Mouse (Mus musculus) T-helper 1 cell (primary cell): Measurements from ENCODE around the gene M1ap.

ENCODE experiments used
- in situ Hi-C: fragments of 300-600 bp; cut with MboI, MseI; formaldehyde crosslinking; loops from one replicate; pipeline ENCODE4 v1.15.1; 2025; ENCODE audit warnings: high pct_unique_total_duplicates

M1ap gene

DNA sequence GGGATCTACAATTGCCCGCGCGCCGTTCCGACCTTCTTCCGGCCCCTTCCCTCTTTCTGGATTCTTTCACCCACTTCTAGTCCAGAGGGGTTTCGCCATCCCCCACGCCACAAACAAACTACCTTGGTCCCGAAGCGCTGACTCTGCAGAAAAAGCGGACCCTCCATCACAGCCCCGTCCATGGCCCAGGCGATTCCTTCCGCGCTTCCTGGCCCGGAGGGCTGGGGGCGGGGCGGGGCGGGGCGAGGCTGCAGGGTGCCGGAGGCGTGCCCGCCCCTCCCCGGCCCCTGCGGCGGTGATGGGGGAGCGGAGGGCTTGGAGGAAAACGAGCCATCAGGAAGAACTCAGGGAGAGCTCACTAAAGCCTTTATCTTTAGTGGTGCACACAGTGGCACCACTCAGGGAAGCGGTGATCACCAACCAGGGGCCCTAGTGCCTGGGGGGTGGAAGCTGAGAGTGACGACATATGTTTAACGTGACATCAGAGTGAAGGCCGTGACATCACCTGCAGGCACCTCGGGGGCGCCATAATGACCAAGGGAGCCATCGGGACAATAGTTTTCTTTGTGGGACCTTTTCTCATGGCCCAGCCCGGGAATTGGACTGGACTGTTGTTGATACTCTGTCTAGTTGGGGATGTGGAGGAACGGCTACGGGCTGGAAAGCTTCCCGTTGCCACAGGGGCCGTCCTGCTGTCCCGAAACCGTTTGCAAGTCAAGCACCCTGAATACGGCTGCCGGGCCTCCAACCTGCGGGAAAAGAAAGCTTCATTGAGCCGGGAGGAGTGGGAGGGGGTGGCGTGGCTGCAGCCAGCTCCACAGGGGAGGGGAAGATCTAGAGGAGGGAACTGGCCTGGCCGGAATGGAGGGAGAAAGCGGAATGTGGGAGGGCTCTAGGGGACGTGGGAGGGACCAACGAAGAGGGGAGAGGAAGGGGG is 86.8 kb downstream of the M1ap start, which contains the start of the genes Dok1 and Loxl3:
Gene Dok1 (minus strand): TSS at position 223 of the 937 bp plus-strand sequence.
Gene Loxl3 (plus strand): TSS at position 925 of the 937 bp plus-strand sequence.
- in situ Hi-C loops, result no loop called here

DNA sequence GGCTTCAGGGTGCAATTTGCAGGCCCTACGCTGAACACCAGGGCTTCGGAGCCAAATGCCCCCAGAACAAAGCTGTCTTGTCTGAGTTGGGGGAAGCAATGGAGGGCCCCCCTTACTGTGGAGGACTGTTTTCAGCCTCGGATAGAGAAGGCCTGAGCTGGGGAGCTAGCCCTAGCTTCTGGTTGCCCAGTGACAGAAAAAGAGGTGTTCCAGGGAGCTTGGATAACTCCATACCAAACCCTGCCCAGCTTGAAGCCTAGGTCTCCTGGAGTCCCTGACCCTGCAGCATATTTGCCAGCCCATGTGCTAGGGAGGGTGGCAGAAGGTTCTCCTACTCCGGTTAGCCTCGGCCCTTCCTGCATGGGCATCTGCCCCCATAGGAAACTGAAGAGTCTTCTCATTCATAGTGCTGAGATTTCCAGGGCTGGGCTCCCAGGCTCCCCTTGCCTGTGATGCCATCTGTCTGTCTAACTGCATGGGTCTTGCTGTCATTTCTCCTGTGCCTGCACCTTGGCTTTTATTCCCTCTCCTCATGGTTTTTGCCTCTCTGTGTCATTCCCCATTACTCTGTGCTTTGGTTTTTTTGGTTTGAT is 87.9 kb downstream of the M1ap start:
- in situ Hi-C loops, result no loop called here

DNA sequence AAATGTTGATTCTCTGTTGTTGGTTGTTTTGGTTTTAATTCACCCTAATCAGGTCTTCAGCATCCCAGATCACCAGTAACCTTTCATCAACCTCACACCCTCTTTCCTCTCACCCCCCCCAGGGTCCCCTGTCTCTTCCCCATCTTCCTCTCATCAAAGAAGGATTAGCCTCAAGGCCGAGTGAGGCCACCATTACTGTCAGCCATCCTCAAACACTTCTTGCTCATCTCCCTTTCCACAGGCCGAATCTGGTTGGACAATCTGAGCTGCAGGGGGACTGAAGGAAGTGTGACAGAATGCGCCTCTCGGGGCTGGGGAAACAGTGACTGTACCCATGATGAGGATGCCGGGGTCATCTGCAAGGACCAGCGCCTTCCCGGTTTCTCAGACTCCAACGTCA is 90.5 kb downstream of the M1ap start:
- in situ Hi-C loops, result no loop called here

DNA sequence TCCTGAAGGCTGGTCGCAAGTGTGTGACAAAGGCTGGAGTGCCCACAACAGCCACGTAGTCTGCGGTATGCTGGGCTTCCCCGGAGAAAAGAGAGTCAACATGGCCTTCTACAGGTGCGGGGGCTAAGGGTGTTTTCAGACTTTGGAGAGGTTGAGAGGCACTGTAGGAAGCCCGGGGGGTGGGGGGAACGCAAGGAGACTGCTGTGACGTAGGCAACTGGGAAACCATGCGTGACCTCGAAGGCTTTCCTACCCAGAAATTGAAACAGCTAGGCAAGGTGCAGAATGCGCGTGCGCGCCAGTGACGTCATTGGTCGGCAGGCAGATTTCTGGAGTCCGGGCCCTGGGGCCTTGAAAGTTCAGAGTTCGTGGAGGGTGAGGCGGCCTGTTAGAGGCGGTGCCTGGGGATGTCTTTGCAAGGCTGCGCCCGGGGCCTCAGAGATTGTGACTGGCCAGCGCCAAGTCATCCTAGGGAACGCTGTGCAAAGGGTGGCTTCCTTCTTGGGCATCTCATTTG is 91.9 kb downstream of the M1ap start:
- in situ Hi-C loops, result no loop called here

DNA sequence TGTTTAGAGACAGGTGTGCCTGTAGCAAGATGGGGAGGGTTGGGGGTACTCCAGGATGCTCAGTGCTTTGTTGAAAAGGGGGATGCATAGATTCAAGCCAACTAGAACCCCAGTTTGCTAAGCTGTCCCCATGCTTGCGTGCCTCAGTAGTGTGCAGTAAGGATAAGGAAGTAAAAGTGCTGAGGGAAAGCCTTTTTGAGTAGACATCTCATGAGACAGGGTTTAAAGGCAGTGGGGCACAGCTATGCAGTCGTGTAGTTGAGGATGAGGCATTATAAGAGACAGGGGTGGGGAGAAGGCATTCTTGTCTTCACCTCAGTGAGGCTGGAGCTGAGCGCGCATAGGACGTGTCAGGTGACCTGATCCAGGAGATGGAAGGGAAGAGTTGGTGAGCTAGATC is 93.9 kb downstream of the M1ap start:
- in situ Hi-C loops, result no loop called here

DNA sequence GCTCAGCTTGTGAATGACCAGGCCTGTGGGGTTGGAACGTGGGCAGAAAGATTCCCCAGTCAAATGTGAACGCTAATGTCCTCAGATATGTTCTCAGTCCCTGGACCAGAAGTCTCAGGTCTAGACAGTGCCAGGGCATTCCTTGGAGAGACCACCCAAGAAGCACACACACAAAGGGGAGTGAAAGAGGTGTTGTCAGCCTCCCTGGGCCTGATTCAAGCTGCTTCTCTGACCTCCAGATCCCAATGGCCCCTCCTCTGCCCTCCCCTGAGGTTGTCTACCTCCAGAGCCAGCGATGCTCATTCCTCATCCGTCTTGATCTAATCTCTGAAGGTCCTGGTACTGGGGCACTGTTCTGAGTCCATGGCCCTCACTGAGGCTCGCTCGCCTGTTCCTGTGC is 96.9 kb downstream of the M1ap start:
- in situ Hi-C loops, result no loop called here

DNA sequence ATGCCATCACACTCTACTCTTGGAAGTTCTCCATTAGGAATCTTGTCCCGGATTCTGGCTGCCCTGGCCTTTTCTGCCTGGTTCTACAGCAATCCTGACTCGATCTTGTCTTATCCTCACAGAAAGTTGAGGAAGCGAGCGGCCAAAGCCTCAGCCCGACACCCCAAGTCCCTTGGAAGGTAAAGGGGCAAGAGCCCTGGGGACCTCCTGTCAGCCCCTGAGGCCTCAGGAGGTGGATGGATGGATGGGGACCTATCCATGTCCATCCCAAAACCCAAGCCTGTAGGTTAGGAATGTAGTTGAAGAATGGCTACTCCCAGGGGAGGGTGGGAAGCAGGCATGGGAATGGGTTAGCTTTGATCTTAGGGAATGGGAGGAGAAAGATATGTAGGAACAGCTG is 97.3 kb downstream of the M1ap start:
- in situ Hi-C loops, result no loop called here

DNA sequence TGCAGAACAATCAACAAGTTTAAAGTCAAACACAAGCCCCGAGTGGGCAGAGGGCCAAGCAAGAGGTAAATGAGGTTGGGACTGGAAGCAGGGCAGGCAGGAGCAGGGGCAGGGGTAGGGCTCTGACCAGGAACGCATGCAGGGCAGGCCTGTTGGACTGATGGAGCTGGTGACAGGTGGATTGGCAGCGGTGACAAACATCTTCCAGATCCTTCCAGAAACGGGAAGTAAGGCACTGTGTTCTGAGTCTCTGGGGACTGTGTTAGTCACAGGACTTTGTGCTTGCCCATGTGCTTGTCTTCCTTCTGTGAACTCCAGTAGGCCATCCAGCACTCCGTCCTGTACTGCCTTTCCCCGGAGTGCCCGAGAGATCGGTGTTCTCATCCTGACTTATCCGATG is 98.0 kb downstream of the M1ap start:
- in situ Hi-C loops, result no loop called here

DNA sequence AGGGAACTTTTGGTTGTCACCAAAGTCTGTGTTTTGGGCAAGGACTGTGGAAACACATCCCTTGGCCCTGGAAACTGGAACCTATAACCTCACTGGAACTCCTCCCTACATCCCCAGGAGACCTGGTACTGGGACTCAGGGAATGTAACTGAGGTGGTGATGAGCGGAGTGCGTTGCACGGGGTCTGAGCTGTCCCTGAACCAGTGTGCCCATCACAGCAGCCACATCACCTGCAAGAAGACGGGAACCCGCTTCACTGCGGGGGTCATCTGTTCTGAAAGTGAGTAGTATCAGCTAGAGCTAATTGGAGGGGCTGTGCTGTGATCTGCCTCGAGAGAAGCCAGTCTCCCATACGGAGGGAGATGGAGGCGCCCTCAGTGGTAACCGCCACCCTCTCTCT is 102.7 kb downstream of the M1ap start:
- in situ Hi-C loops, result no loop called here

DNA sequence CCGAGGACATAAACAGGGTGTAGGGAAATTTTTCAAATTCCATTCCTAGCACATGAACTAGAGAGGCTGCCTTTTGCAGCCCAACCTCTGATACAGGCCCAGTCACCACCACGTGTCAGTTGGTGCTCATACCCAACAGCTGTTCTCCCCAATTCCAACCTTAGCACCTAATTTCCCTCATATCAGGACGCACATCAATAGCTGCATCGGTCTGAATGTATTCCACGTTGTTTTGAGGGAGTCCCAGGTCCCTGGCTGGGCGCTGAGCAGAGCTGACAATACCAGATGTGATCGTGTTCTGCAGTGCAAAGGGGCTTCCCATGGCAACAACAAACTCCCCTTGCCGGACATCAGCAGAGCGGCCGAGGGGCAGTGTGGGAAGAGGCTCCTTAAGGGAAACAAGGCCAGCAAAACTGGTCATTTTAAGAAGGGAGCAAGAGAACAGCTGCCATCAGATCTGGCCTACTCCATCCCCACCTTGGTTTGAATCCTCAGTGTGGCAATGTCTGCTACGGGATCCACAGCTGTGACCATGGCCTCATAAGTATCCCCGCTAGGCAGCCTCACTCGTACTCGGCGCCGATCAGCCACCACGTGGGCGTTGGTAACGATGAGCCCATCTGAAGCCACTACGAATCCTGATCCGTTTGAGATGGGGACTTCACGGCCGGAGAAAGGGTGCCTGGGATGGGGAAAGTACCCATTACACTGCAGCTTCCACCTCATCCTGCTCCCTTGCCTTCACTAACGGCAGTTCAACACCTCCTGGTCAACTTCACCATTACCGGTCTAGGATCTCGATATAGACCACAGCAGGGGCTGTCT is 106.6 kb downstream of the M1ap start:
- in situ Hi-C loops, result no loop called here

DNA sequence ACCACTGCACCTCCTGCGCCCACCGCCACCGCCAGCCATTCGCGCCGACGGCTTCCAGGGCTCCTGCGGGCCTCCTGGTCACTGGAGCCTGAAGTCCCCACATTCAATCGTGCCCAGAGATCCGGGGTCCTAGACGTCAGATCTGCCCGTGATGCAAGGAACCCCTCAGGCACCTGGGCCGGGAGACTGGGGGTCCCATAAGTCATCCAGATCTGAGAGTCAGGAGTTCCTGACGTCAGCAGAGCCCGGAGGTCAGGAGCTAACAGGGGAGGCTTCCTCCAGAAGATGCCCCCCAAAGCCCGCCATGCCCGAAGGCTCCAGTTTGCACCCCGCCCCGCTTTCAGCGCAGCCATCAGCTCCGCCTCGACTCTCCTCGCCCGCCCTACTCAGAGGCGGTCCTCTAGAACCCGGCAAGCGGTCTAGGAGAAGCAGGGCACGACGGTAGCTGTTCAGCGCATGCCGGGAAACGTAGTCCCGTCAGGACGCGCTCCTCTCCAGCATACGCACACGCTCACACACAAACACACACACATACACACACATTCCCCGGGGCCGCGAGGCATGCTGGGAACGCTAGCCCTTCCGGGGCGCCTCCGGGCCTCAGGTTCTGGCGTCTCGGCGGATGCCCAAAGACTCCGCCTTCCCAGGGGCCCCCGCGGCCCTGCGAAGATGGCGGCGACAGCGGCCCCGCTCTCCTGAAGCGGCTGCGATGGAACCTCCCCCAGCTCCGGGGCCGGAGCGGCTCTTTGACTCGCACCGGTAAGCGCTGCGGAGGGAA is 107.6 kb downstream of the M1ap start, which contains the start of gene Aup1:
Gene Aup1 (plus strand): TSS at position 448 of the 778 bp plus-strand sequence.
- in situ Hi-C loops, result no loop called here

DNA sequence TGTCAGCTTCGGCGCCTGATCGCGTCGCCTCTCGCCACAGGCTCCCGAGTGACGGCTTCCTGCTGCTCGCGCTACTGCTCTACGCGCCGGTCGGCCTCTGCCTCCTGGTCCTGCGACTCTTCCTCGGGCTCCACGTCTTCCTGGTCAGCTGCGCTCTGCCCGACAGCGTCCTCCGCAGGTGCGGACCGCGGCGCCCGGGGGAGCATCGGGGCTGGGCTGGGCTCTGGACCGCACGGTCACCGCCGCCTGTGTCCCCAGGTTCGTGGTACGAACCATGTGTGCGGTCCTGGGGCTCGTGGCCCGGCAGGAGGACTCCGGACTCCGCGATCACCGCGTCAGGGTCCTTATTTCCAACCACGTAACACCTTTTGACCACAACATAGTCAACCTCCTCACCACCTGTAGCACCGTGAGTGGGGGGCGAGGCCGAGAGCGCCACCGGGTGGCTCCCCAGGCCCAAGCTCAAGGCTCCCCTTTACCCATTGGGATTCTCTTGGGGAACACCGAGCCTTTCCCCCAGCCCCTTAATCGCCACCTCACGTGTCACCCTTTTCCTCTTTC is 108.2 kb downstream of the M1ap start, which contains the start of gene Htra2:
Gene Htra2 (minus strand): TSS at position 403 of the 561 bp plus-strand sequence.
- in situ Hi-C loops, result no loop called here

DNA sequence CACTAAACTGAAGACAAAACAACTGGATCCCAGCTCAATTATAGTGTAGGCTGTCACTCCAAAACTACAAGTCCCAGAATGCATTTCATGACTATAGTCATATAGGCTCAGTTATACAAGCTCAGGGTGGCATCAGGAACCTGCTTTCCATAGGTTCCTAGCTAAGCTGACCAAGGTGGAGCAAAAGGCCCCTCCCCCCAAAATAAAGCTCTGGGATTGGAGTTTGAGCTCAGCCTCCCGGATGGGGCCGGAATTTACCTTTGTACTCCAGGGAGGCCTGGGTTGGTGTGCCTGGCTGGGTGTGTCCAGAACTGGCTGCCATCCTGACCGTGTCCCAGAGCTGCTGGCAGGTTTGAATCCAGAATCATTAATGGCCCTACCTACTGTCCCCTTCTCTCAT is 111.1 kb downstream of the M1ap start, which contains the start of gene Dqx1:
Gene Dqx1 (plus strand): TSS at position 55 of the 400 bp plus-strand sequence.
- in situ Hi-C loops, result no loop called here

DNA sequence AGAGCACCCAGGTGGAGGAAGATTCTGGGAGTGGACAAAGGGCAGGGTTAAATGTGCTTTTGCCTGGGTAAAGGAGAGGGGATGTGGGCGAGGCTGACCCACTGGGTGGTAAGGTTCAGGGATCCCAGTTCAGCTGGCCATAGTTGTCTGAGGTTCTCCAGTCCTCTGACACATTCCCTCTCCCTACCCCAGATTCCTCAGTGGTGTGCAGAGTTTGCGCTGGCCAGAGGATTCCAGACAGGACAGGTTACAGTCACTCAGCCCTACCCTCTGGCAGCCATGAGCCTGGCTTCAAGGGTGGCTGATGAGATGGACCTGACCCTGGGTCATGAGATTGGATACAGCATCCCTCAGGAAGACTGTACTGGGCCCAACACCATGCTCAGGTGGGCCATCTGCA is 112.0 kb downstream of the M1ap start:
- in situ Hi-C loops, result no loop called here

DNA sequence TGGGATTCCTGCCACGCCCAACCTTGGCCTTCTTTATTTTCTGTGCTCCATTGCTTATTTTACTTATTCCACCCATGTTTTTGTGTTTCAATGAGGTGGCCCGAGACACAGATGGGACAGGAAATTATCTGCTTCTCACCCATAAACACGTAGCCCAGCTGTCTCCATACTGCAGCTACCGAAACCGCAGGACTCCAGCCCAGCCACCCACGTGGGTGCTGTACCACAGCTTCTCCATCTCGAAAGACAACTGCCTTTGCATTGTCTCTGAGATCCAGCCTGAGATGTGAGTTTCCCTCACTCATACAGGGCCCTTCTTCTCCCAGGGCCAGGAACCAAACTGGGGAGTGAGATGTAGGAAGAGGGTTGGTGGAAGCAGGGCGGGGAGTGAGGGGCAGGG is 119.3 kb downstream of the M1ap start:
- in situ Hi-C loops, result no loop called here

DNA sequence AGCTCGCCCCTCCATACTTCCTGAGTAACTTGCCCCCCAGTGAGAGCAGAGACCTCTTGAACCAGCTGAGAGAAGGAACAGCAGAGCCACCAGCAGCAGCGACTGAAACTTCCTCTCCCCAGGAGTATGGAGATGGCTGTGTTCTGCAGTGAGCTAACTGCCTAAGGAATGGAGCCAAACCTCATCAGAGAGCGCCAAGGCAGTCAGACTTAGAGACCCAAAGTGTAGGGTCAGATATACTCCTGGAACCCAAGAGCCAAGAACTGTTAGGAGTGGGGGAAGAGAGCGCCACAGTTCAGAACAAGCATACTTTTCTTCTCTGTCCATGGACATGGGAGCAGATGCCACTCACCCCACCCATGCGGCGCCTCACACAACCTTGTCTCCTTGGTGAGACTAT is 119.7 kb downstream of the M1ap start:
- in situ Hi-C loops, result no loop called here

DNA sequence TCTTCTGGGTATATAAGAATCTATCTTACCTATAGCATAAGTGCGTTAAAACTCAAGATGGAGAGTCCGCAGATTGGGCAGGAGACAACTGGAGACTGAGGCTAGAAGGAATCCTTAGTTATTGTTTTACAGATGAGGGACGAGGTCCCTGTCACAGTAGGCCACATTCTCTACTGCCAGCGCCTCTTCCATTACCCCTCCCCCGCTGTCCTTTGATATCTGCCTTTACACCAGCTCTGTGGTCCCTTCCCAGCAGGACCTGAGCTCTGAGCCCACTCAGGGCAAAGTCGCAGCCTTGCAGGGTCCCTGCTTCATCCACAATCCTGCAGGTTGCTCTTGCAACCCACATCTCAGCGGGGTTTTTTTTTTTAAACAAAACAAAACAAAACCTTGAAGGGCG is 121.5 kb downstream of the M1ap start:
- in situ Hi-C loops, result no loop called here

DNA sequence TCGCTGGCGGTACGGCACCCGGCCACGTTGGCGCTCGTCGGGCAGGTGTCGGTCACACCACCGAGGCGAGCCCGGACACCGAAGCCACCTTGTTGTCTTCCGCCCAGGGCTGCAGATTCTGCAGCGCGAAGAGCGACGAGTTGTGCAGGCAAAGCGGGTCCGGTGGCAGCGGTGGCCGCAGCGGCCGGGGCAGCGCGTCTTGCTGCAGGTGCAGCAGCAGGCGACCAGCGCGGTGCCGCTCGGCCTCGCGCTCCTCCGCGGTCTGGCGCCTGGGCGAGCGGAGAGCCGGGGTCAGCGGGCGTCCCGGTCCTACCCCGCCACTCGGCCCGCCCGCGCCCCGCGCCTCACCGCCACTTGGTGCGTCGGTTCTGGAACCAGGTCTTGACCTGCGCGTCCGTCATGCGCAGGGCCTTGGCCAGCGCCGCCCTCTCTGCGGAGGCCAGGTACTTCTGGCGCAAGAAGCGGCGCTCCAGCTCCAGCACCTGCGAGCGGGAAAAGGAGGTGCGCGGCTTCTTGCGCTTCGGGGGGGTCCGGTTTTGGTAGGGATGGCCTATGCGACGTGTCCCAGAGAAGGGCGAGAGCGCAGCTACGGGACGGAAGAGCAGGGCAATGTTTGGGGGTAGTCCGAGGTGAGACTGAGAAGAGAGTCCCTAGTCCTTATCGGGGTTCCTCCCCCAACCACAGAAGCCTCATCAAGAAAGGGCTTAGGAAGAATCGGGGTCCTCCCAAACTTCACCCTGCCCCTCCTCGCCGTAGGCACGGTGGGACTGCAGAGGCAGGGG is 122.2 kb downstream of the M1ap start:
- in situ Hi-C loops, result no loop called here

DNA sequence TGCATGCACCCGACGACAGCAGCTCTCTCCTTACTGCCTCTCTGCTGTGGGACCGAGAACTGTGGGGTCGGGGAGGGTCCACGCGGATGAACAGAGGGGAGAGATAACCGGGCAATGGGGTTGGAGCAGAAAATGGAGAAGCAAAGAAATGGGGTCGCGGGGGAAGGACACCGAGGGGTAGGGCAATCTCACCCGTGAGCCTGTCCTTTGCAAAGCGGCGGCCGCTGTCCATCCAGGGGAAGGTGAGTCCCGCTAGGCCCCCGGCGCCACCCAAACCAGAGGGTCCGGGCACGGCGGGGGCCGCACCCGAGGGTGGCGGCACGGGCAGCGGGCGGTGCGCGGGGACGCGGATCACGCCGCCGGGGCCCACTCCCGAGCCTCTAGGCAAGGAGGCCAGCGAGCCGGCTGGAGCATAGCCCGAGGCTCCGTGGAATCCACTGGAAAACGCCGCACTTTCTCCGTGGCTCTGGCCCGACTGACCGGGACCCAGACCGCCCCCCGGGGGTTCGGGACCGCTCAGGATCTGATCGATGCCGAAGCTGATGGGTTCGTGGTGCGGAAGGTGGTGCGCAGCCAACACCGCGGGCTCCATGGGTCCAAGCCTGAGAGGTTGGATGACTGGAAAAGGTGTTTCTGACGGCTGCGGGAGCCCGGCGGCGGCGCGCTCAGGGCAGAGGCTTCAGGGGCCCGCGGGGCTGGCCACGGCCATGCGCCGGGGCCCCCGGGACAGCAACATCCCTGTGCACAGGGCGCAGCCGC is 123.0 kb downstream of the M1ap start:
- in situ Hi-C loops, result no loop called here

DNA sequence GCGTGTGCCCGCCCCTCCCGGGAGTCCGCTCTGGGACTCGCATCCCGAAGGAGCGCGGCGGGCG is 123.4 kb downstream of the M1ap start, which contains the start of gene Tlx2:
Gene Tlx2 (minus strand): TSS at position 47 of the 64 bp plus-strand sequence.
- in situ Hi-C loops, result no loop called here
